Mouse (Mus musculus): ENCODE data around the gene Zfp385c.
A peak's percentile ranks its signal among the peaks of the same experiment; 100 is the strongest.
"Not testable (repeated sequence)": the region's sequence is repeated elsewhere in the genome, so short reads cannot be mapped to it uniquely, and the experiment has no call there.

Gene Zfp385c

DNA sequence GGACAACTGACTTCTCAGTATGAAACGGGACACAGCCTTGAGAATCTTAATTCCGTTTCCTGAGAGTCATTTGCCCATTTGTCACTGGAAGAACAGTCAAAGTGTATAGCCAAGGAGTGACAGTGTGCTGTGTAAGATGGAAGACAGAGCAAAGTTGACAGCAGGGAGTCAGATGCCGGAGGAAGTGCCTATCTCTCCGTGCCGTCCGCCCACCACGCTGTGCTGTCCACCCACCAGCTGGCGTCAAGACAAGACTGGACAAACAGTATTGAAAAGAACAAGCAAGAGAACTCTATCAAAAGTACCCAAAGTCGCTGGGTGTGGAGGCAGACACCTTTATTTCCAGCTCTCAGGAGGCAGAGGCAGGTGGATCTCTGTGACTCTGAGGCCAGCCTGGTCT, 89.1 kb downstream of the Zfp385c start:
- DNase-seq (ENCODE audit: low read depth, low spot score), result no peak

DNA sequence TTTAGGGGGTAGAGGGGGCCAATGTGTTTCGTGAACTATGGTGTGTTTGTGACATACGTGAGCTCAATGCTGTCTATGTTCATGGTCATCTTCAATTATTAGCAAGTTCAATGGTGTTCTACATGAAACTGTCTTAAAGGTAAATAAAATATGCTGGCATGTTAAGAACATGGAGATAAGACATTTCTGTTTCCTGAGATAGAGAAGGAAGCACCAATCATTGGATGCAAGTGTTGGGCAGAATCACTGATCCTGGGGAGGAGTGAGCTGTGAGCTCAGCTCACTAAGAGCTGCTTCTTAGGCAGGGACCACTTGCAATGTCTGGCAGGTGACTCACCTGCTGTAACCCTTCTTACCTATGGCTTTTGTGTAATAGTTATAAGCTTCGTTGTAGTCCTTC, 90.9 kb downstream of the Zfp385c start:
- DNase-seq (ENCODE audit: low read depth, low spot score), result no peak

DNA sequence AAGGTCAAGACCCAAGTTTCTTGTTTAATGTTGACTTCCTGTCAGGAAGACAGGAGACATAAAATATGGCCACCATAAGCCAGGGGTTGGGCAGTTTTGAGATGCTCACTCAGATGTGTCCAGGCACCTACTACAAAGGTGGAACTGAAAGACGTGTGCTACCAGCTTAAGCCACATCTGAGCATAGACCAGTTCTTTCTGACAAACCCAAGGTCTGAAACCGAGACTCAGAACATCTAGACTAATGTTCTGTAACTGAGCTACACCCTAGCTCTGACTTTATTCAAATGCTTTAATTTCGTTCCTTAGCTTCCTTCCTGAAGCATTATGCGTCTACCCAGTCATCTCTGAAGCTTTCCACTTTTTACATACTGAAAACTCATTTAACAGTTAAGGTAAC, 94.2 kb downstream of the Zfp385c start:
- DNase-seq (ENCODE audit: low read depth, low spot score), result no peak

DNA sequence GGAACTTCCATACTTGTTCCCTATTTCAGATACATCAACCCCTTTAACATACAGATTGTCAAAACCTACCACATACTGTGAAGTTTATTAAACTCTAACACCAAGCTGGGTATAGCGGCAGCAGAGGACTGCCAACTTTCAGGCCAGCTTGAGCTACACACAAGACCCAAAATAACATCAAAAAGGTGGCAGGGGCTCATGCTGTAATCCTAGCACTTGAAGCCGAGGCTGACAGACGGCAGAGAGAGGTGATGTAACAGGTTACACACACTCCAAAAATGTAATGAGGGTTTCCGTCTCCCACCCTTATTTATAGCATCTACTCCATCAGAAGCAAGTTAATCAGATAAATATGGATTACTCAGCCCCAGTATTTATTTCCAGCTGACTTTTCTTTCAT, 96.7 kb downstream of the Zfp385c start:
- DNase-seq (ENCODE audit: low read depth, low spot score), result no peak

DNA sequence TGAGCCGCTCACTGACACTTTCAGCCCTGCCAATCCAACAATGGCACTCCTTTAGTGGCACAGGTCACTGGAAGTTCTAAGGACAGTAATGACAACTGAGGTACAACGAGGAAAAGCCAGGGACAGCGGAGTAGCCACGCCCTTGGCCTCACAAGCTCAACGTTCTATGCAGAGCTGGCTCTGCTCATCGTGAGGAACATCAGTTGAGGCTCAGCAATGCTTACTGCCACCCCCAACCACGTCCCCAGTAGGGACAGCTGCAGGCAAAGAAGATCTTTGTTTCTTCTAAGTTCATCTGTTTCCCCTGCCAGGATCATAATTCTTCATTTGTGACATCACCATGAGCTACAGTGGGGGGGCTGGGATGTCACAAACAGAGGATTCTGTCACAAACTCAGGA, 97.6 kb downstream of the Zfp385c start:
- no peak for DNase-seq (ENCODE audit: low read depth, low spot score)

DNA sequence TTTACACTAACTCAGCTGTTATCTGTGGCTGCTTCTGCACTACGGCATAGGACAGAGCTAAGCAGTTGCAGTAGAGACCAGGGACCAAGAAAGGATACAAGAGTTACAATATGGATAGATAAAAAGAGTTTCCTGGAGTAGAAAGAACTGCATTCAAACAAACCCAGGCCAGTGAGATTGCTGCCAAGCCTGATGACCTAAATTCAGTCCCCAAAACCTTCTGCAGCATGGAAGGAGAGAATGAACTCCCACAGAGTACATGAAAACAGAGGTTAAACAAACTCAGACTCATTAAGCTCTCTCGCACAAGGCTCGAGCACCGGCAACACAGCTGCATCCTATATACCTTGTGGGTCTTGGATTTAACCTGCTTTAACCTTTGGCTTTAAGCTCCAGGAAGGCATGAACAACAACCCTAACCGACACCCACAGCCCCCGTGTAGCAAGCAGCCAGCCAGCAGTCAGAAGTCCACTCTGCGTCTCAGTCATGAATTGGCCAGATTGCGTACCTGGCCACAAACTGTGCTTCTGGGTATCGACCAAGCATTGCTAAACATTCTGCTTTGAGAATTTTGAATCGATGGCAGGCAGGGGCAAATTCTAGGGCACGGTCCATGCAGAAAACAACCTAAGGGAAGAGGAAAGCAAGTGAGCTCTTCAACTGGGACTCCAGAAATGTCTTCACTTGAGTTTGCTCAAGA, 99.8 kb downstream of the Zfp385c start:
- no peak for DNase-seq (ENCODE audit: low read depth, low spot score)

DNA sequence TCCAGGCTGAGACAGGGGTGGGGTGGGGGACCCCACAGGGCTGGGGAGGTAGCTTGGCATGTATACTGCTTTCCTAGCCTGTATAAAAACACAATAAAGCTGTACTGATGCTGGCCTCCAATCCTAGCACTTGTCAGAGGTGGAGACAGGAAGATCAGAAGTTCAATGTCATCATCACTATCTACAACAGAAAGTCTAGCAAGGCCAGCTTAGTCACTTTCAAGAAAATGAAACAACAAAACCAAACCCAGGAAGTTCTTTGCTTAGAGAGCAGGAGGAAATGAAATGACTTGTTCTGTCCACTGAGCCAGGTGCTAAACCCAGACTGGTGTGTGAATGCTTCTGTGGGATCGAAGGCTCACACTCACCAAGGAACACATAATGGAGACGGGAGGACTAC, 103.8 kb downstream of the Zfp385c start:
- DNase-seq (ENCODE audit: low read depth, low spot score), result no peak

DNA sequence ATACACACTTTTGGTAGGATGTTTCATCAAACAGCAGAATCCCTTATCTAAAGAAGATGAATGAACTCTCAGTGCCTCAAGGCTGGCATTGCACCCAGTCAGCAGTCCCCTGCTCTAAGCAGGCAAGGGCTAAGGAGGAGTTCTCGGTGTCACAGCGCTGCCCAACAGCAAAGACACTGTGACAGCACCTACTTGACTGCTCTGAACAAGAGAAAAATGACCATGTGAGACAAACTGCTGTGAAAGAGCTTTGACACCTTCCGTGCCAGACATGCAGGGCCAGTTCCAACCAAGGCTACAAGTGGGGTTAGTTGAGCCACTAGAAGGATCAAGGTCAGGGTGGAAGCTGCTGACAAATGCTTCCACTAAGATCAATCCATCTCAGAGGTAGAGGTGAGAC, 107.1 kb downstream of the Zfp385c start:
- DNase-seq (ENCODE audit: low read depth, low spot score), result no peak

DNA sequence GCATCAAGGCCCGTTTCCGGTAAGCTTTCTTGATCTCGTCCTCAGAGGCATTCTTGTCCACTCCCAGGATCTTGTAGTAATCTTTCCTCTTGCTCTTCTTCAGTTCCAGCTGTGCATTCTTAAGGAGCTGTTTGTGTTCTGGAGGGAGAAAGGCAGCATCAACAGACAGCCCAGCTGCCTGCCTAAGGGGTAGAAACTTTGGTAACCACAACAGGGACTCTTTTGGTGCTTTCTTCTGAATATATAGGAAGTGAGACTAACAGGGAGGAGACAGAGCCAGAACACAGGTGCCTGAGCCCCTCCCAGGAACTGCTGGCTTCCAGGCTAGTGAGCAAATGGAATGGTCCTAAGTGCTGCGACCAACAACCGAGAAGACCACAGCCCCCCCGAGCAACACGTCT, 107.7 kb downstream of the Zfp385c start:
- no peak for DNase-seq (ENCODE audit: low read depth, low spot score)

DNA sequence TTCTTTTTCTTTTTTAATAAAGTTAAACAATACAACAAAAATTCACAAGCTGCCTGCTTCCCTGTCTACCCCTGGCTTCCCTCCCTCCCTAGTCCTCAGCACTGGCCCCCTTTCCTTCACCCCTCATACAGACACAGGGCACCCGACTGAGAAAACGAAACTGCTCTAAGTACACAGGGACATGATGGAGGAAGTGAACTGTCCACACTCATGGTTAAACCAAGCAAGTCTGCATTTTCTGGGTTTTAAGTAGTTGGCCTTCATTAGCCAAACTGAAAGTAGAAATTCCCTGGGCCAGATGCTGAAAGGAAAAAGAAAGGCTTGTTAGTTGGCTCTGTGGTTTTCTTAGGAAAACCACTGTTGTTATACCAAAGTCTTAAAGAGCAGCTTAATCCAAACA, 109.4 kb downstream of the Zfp385c start:
- DNase-seq (ENCODE audit: low read depth, low spot score), result no peak

DNA sequence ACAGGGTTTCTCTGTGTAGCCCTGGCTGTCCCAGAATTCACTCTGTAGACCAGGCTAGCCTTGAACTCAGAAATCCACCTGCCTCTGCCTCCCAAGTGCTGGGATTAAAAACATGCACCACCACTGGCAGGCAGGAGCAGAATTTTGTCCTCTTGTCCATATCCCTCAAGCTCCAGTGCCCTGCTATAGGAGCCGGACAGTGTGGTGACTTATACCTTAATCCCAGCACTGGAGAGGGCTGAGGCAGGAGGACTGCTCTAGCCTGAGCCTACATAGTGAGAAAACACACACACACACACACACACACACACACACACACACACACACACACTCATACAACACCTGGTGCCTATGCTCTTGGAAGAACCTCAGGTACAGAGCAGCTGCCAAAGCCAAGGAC, 109.8 kb downstream of the Zfp385c start:
- DNase-seq (ENCODE audit: low read depth, low spot score), result not testable (repeated sequence)

DNA sequence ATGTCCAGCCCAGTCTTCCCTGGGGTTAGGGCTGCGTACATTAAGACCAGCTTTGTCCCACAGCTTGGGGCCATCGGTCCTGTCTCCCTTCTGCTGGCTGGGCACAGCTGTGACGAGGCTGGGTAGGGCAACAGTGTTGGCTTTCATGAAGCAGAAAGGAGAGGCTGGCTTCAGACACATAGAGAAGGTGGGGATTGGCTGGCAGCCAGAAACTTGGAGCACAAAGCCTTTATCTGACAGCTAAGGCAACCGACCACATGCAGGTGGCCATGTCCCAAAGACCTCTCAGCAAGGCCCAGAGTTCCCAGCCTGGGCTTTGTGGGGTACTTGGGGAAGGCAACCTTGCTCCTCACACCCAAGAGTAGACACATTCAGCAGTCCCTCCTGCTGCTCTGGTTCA, 110.5 kb downstream of the Zfp385c start:
- DNase-seq (ENCODE audit: low read depth, low spot score), result peak; percentile 61

DNA sequence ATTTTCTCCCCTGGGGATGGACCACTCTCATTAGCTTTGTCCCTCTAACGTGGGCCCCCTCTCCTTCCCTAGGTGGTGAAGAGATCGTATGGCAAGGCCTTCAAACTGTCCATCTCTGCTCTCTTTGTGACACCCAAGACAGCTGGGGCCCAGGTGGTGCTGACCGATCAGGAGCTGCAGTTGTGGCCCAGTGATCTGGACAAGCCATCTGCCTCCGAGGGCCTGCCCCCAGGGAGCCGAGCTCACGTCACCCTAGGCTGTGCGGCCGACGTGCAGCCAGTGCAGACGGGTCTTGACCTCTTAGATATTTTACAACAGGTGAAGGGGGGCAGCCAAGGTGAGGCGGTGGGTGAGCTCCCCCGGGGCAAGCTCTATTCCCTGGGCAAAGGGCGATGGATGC, 112.0 kb downstream of the Zfp385c start:
- DNase-seq (ENCODE audit: low read depth, low spot score), result no peak

DNA sequence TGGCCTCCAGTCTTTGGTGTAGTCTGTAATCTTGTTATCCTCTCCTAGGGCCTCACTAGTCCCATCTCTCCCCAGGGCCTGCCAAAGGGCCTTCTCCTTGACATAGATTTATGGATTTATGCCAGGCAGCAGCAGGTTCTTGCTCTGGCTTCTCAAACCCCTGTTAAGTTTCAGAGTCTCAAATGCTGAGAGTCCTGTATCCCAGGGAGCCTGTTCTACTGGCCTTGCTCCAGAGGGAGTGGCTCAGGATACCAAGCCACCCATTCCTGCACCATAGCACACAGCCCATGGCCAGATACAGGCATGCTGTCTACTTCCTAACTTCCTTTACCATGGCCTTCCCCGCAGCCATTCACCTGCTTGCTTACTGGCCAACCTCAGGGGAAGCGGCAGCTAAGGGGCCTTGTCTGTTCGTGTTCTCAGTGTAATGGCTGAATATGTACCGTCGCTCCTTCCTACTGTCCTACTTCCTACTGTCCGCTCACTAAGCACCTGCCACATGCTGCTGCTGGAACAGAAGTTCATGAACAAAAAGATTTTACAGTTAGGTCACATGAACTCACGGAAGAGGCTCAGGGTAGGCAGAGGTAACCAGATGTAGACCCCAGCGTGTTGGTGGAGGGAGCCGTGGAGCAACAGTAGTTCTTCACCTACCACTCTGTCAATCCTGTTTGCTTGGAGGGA, 113.0 kb downstream of the Zfp385c start:
- DNase-seq (ENCODE audit: low read depth, low spot score), result no peak

DNA sequence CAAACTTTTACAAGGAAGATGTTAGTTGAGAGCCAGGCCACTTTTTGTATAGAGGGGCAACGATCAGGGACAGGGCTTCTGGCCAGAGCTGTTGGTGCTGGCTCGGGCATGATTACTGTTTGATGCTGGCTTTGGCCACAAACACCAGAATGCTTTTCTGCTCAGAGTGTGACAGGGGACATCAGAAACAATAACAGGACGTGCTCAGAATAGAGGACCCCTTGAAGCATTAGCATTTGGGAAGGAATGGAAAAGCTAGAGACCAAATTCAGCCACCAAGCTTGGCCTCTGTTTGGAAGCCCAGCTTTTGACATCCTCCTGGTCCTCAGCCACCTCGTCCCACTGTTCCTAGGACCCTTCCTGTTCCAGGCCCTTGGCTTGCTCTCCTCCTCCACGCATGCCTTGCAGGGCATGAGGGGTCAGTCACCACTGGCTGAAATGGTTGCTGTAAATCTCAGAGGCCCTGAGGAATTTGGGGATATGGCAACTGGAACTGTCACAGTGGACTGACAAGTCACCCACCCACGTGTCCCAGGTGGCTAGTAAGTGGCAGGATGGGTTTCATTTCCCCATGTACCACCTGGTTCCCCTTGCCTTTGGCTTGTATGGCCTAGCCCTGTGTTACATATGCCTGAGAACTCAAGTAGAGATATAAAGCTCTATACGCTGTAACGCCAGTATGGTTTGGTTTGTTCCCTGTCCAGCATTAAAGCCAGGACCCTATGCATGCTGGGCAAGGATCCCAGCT, 114.2 kb downstream of the Zfp385c start:
- no peak for DNase-seq (ENCODE audit: low read depth, low spot score)

Data from telencephalon, adult 2 months (tissue).